Mouse (Mus musculus) effector memory CD4-positive, alpha-beta T cell, adult 7 months (primary cell): ENCODE data around the gene Il4. TPM values are rescaled to one million over a fixed set of nuclear protein-coding genes. Genes with fewer than 3 reads are reported as not detected.

ENCODE experiments used
- polyA plus RNA-seq: library from polyadenylated mRNA; unstranded; fragments of 100-300 nt; shearing (Covaris generic); gene quantifications from one replicate; pipeline ENCODE4 v1.2.1, GENCODE M21; 2017

Gene Il4
- polyA plus RNA-seq, result not detected

GRCm38 (mm10) chr11:53618619-53619198 lies at the start of gene Il4:
Gene Il4 (minus strand): TSS chr11:53618669.

GRCm38 (mm10) chr11:53634556-53634955 lies 16.1 kb upstream of the Il4 start, which contains the start of gene Il13:
Gene Il13 (minus strand): TSS chr11:53634702.

GRCm38 (mm10) chr11:53567224-53568014 lies 51.0 kb downstream of the Il4 start, which contains the start of gene Kif3a:
Gene Kif3a (plus strand): TSS chr11:53567379.

Other genes with a start within 250 kb of the Il4 start
- not detected for gene Leap2, start 195.5 kb downstream of the Il4 start, polyA plus RNA-seq
- gene Uqcrq, start 187.8 kb downstream of the Il4 start, polyA plus RNA-seq, result 209 TPM
- 0.34 TPM for gene Gdf9, start 187.6 kb downstream of the Il4 start, polyA plus RNA-seq
- 0.16 TPM for gene Gm10447, start 161.6 kb downstream of the Il4 start, polyA plus RNA-seq
- not detected for gene Shroom1, start 161.5 kb downstream of the Il4 start, polyA plus RNA-seq
- gene Gm9837, start 148.2 kb downstream of the Il4 start, polyA plus RNA-seq, result not detected
- gene Gm9945, start 138.5 kb downstream of the Il4 start, polyA plus RNA-seq, result not detected
- not detected for gene Sowaha, start 138.4 kb downstream of the Il4 start, polyA plus RNA-seq
- gene Sept8, start 99.4 kb downstream of the Il4 start, polyA plus RNA-seq, result 1.9 TPM
- gene Kif3a, start 51.3 kb downstream of the Il4 start, polyA plus RNA-seq, result 6.9 TPM
- gene Il13, start 16.0 kb upstream of the Il4 start, polyA plus RNA-seq, result not detected
- 26.5 TPM for gene Rad50, start 88.7 kb upstream of the Il4 start, polyA plus RNA-seq
- not detected for gene Il5, start 102.1 kb upstream of the Il4 start, polyA plus RNA-seq
- 388 TPM for gene Irf1, start 151.3 kb upstream of the Il4 start, polyA plus RNA-seq
- 1.7 TPM for gene Gm17334, start 154.5 kb upstream of the Il4 start, polyA plus RNA-seq
- gene Gm12216, start 240.6 kb upstream of the Il4 start, polyA plus RNA-seq, result 17.4 TPM